Mouse (Mus musculus): ENCODE measurements at regions not wholly inside any gene's neighbourhood (a gene's known extent, or its start where the extent isn't known, plus 50 kb on each side); places are given as distances from the start of the nearest gene placed in this dataset.

GRCm38 (mm10) chr13:44097141-44097540, 312.6 kb downstream of the Cd83 start:
- ChIA-PET POLR2A (no interaction called here), CTCF (no interaction called here)

- CTCF ChIA-PET: no interaction called here
These were observed 314.9 kb downstream of the Cd83 start for GRCm38 (mm10) chr13:44099511-44099910.

GRCm38 (mm10) chr13:44100125-44101067, 315.8 kb downstream of the Cd83 start:
- CTCF ChIA-PET: no interaction called here
- POLR2A ChIA-PET: interaction anchor here in 3 of 4 experiments (0.6 to 2.1 kb wide), 6 partner anchors 11 to 621 kb away, joined by 3 to 8 read pairs (median 4); no protein-coding TSS in a partner anchor

More at GRCm38 (mm10) chr13:44099511-44099910, 314.9 kb downstream of the Cd83 start:
- POLR2A ChIA-PET: no interaction called here

- ChIA-PET CTCF (interaction anchor here in 1 of 4 experiments (0.6 kb wide), 1 partner anchor 24 kb away, joined by 3 read pairs; no protein-coding TSS in a partner anchor), POLR2A (interaction anchor here in 2 of 4 experiments (0.9 to 2.1 kb wide), 4 partner anchors 15 to 621 kb away, joined by 3 to 8 read pairs (median 4); no protein-coding TSS in a partner anchor)
These were observed 316.6 kb downstream of the Cd83 start for GRCm38 (mm10) chr13:44101161-44101560.

- POLR2A ChIA-PET: interaction anchor here in 1 of 4 experiments (2.1 kb wide), 1 partner anchor 15 kb away, joined by 8 read pairs; no protein-coding TSS in a partner anchor
- CTCF ChIA-PET: interaction anchor here in 1 of 4 experiments (0.6 kb wide), 1 partner anchor 23 kb away, joined by 3 read pairs; no protein-coding TSS in a partner anchor
These were observed 317.2 kb downstream of the Cd83 start for GRCm38 (mm10) chr13:44101806-44102205.

GRCm38 (mm10) chr13:44102257-44102656, 317.7 kb downstream of the Cd83 start:
- ChIA-PET CTCF (no interaction called here), POLR2A (interaction anchor here in 1 of 4 experiments (2.1 kb wide), 1 partner anchor 16 kb away, joined by 8 read pairs; no protein-coding TSS in a partner anchor)

GRCm38 (mm10) chr13:44103340-44103739, 318.8 kb downstream of the Cd83 start:
- ChIA-PET CTCF (no interaction called here), POLR2A (no interaction called here)

- ChIA-PET CTCF (no interaction called here), POLR2A (no interaction called here)
These were observed 320.6 kb downstream of the Cd83 start for GRCm38 (mm10) chr13:44105161-44105560.

GRCm38 (mm10) chr13:44108695-44109094, 324.1 kb downstream of the Cd83 start:
- POLR2A ChIA-PET: interaction anchor here in 2 of 4 experiments (0.5 to 1.6 kb wide), 2 partner anchors 9 to 581 kb away, joined by 3 to 4 read pairs; no protein-coding TSS in a partner anchor
- CTCF ChIA-PET: interaction anchor here in 1 of 4 experiments (0.7 kb wide), 1 partner anchor 371 kb away, joined by 3 read pairs; no protein-coding TSS in a partner anchor

- POLR2A ChIA-PET: no interaction called here
- CTCF ChIA-PET: no interaction called here
These were observed 328.5 kb downstream of the Cd83 start for GRCm38 (mm10) chr13:44113043-44113442.

- POLR2A ChIA-PET: interaction anchor here in 1 of 4 experiments (0.6 kb wide), 1 partner anchor 23 kb away, joined by 3 read pairs; no protein-coding TSS in a partner anchor
- CTCF ChIA-PET: no interaction called here
These were observed 330.3 kb downstream of the Cd83 start for GRCm38 (mm10) chr13:44114856-44115255.

GRCm38 (mm10) chr13:44117841-44118240, 333.3 kb downstream of the Cd83 start:
- POLR2A ChIA-PET: interaction anchor here in 1 of 4 experiments (1.7 kb wide), 1 partner anchor 8 kb away, joined by 4 read pairs; no protein-coding TSS in a partner anchor

GRCm38 (mm10) chr13:44118846-44119245, 334.3 kb downstream of the Cd83 start:
- CTCF ChIA-PET: no interaction called here
- POLR2A ChIA-PET: interaction anchor here in 1 of 4 experiments (1.1 to 1.7 kb wide), 2 partner anchors 9 to 13 kb away, joined by 3 to 4 read pairs; no protein-coding TSS in a partner anchor

More at GRCm38 (mm10) chr13:44117841-44118240, 333.3 kb downstream of the Cd83 start:
- CTCF ChIA-PET: no interaction called here

GRCm38 (mm10) chr13:44121241-44121671, 336.7 kb downstream of the Cd83 start:
- ChIA-PET CTCF (no interaction called here), POLR2A (interaction anchor here in 3 of 4 experiments (0.6 to 1.5 kb wide), 9 partner anchors 18 to 798 kb away, joined by 3 to 5 read pairs (median 4); no protein-coding TSS in a partner anchor)

GRCm38 (mm10) chr13:44121932-44122331, 337.4 kb downstream of the Cd83 start:
- POLR2A ChIA-PET: interaction anchor here in 2 of 4 experiments (0.6 to 1.6 kb wide), 5 partner anchors 21 to 533 kb away, joined by 3 to 5 read pairs (median 4); no protein-coding TSS in a partner anchor
- CTCF ChIA-PET: no interaction called here

GRCm38 (mm10) chr13:44126198-44126597, 341.6 kb downstream of the Cd83 start:
- ChIA-PET POLR2A (interaction anchor here in 3 of 4 experiments (0.6 to 1.2 kb wide), 5 partner anchors 40 to 602 kb away, joined by 3 to 4 read pairs (median 3); no protein-coding TSS in a partner anchor), CTCF (no interaction called here)

- CTCF ChIA-PET: no interaction called here
- POLR2A ChIA-PET: no interaction called here
These were observed 344.1 kb downstream of the Cd83 start for GRCm38 (mm10) chr13:44128506-44129274.

- CTCF ChIA-PET: interaction anchor here in 1 of 4 experiments (0.6 kb wide), 1 partner anchor 584 kb away, joined by 3 read pairs; no protein-coding TSS in a partner anchor
- POLR2A ChIA-PET: interaction anchor here in 1 of 4 experiments (0.9 kb wide), 1 partner anchor 13 kb away, joined by 3 read pairs; no protein-coding TSS in a partner anchor
These were observed 347.3 kb downstream of the Cd83 start for GRCm38 (mm10) chr13:44131916-44132315.

GRCm38 (mm10) chr13:44132510-44132909, 347.9 kb downstream of the Cd83 start:
- POLR2A ChIA-PET: no interaction called here
- CTCF ChIA-PET: no interaction called here
